Mouse (Mus musculus) right cerebral cortex, adult 2 months (tissue): Measurements from ENCODE around the gene Cemip.
A peak's percentile ranks its signal among the peaks of the same experiment; 100 is the strongest.

Source experiments
- DNase-seq, 2 experiments: peaks; one replicate each; pipeline ENCODE4 v3.0.0; 2021 to 2022; ENCODE audit warnings: low spot score in 2 of 2

The Cemip gene

DNA sequence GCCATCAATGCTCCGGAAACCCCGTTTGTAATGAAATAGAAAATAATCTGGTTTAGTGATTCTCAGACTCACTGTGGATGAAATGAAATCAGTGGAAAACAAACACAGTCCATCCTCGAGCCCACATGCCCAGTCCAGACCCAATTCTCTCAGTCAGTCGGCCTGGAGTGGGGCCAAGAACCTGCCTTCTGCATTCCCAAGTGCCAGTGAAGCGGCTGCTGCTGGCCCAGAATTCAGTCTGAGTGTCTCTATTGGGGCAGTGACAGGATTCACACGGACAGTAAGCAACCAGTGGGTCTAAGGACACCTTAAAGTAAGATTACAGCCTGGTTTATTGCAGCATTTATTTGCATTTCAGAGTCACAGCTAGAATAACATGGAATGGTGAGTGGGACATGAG, 10.2 kb upstream of the Cemip start:
- no peak for DNase-seq

DNA sequence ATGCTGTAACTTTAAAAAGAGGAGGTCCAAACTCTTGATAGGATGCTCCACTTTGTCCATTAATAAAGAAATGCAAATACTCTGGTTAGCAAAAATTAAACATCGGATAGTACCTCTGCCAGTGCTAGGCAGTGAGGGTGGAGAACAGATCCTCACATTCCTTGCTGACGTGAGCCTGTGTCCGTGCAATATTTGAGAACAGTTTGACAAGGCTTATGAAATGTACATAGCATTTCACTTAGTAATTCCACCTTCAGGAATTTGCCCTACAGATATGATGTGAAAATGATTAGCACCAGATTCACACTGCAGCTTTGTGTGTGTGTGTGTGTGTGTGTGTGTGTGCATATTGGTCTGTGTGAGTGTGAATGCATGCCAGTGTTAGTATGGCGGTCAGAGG, 4.5 kb upstream of the Cemip start:
- DNase-seq = no peak

DNA sequence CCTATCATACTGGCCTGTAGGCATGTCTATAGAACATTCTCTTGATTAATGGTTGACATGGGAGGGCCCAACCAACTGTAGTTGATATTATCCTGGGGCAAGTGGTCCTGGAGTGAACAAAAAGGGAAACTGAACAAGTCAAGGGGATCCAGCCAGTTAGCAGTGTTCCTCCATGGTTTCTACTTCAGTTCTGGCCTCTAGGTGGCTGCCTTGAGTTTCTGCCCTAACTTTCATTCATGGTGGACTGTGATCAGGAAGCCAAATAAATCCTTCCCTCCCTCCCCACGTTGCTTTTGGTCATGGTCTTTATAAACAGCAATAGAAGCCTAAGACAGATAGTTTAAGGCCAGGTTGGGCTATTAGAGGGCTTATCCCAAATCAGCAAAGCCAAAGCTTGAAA, 3.5 kb upstream of the Cemip start:
- no peak for DNase-seq

DNA sequence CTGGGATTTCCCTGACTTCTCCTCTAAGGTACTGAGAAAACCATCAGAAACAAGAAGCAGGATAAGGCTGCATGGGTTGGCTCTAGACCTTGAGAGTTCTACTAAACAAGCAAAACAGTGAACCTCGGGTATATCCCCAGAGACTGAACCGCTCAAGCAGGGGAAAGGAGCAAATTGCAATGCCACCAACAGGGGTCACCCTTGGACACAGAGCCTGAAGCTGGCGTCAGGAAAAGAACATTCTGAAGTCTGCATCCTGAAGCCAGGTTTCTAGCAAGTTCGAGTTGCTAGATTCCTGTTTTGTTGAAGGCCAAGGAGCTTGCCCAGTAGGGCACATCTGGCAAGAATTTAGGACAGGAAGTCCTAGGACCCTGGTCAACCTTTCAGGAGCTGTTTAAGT, 2.7 kb upstream of the Cemip start:
- DNase-seq = peak; percentile 75 to 79

DNA sequence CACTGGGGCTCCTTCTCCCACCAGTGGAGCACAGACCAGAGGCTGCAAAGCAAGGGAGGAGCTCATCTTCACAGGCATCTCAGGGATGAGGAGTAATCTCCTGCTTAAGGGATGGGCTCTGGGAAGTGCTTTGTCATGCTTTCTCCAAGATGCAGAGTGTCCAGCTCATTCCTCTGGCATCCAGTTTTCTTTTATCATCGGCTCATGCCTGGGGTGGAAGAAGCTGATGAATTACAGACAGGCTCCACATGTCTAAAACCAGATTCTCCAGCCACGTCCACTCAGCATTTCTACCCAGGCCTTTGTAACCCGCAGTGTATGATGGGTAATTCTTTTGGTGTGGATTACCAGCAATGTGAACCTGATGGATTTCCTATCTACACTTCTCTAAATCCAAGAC, 1.9 kb upstream of the Cemip start:
- DNase-seq = no peak

DNA sequence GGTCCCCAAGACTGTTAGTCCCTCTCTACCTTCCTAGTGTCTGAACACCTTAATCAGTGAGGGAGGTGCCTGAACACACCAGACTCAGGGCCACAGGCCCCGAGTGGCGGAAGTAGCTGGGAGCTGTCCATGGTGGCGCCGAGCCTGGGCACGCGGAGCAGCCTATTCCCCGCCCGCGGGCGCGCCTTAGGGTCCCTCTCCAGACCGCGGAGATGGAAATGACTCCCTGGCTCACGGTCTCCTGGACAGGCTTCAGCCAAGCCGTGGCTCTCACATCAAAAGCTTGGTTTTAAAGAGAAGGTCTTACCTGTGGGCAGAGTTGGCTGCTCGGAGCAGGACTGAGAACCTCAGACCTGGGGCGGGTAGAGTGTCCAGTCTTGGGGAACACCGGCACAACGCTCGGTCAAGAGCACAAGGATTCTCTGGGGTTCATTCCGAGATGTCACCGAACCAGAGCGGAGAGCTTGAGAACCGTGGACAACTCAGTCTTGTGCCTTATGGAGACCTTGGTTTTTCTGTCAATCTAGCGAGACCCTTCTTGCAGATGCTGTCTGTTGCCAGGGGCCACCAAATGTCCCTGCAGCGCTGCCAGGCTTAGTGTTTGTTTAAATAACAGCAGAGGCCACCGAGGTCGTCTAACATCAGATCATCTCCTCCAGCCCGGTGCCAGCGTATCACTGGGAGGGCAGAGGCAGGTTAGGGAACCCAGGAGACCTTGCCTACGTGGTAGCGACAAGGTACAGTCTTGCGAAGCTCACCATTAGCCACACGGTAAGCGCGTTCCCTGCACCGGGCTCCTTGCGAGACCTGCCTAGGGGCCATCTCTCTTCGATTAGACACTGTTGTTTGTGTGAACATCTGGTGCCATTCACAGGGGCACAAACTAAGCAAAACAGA, 1.0 kb downstream of the Cemip start:
- DNase-seq = peak in 1 of 2 experiments; percentile 28

DNA sequence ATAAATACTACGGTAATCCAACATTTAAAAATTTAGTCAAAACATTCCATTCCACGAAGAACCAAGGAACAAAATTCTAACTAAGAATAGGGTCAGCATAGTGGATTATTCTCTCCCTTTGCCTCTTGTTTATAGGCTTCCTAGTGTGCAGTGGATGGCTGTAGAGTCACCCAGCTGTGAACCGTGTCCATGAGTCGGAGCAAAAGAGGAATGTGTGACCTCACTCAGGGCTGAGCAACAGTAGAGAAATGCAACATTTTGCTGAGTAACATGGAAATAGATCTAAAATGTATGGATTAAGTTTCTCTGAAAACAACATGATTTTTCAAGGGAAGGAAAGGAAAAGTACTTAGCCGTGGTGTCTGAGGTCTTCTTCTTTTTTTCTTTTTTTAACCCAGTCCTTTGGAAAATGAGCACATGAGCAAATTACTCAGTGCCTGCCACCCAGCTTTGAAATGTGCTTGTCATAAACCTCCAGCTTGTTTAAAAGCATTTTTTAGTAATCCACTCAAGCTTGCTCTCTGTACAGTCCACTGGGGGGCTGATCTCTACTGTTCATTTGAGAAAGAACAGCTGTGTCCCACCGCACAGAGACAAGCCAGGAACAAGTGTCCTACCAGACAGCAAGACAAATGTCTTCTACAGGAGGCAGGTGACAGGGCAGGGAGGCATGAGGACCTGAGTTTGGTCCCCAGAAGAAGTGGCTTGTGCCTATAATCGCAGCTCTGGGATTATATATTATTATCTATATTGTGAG, 8.9 kb downstream of the Cemip start:
- no peak for DNase-seq

DNA sequence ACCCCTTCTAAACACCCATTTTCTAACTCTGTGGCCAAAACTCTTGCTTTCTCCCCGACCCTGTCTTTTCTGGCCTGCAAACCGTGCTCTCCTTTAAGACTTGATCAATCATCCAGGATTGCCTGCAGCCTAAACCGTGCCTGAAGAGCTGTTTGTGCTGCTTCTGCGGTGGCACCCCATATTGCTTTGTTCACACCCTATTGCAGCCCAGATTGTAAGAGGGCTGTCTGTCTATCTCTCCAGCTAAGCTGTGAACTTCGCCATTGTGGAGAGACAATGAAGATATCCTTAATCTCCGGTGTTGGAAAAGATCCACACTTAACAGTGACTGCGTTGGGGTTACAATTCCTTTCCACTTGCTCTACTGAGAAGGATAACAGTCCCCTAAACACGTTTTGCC, 12.0 kb downstream of the Cemip start:
- no peak for DNase-seq

DNA sequence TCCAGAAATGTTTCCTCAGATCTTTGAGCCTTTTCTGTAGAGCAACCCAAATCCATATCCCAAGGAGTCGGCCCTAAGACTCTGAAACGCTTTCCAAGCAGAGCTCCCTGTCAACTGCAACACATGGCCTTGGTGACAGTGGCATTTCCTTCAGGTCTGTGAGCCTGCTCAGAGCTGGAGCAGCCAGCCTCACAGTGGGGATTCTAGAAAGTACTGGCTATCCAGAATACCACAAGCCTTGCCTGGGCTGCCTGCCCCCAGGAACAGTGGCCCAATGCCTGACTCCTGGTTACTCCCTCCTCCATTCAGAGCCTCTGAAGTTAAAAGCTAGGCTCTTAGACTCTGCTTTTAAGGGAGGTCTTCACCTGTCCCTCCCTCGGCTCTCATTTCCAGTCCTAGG, 12.4 kb downstream of the Cemip start:
- no peak for DNase-seq

DNA sequence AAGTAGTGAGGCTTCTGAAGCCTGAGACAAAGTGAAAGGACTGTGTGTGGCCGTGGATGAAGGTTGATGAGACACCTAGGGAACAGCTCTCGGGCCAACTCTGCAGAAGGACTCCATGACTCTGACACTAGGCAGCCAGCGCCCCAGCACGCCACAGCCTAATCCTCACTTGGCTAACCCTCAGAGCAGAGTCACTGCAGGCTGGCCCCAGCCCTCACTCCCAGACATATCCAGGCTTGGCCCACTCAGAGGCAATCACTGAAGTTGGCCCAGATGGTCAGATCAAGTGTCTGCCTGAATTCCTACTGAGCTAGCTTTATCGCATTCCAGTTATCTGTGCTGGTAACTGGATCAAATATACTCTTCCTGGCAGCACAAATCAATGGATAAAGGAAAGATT, 17.4 kb downstream of the Cemip start:
- no peak for DNase-seq

DNA sequence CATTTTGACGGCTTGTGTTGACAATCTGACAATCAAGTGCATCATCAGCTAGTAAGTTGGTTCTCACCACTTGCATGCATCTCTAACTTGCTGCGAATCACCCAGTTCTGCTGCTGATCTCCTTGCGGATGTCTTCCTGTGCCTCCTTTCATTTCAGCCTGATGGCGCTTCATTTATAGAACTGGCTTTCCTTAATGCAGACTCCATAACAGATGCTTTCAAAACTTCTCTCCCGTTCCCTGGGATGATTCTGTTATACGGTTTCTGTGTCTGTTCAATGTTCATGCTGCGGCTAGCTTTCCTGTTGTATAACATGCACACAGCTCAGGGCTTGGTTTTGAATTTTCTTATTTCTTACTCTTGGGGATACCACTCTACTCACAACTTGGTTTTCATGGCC, 26.5 kb downstream of the Cemip start:
- DNase-seq = no peak

DNA sequence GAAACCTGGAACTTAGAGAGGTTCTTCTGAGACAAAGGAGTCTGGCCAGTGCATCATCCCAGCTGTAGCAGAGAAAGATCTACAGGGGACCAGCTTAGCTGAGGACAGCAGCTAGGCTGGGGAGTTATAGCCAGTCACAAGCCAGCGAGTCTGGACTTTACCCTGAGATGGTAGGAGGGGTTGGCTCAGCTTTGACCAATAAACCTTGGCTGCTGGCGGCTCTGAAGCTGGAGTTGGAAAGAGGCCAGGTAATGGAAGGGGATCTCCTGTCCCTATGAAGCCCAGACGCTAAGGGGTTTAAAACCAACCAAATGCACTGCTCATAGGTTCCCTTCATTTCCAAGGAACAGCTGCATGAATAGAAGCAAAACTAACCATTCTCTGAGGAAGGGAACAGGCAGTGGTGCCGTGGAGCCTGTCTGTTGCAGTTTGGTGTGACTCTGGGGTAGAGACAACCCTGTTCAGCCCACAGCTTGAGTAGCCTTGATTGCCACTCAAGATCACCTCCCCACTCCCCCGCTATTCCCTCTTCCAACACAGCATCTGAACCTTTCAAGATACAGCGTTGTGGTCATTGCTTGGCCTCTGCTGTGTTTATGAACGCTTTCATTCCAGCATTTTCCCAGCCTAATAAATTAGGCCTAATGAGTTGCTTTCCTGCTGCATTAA, 30.2 kb downstream of the Cemip start:
- DNase-seq = no peak

DNA sequence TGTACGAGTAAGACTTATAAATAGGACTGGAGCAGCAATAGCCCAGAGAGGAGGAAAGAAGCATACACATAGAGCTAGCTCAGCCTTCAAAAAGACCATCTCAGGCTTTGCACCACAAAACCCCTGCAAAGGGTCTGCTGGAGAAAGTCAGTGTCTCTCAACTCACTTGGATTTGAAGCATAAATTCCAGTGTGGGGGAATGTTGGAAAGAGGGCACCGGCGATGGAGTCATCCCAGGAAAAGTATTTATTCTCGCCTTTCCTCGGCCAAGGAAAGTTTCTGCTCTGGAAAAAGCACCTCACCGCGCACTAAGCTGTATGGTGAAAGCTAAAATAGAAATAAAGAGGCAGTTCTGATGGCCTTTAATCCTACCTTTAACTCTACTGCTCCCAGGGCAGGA, 32.4 kb downstream of the Cemip start:
- DNase-seq = no peak

DNA sequence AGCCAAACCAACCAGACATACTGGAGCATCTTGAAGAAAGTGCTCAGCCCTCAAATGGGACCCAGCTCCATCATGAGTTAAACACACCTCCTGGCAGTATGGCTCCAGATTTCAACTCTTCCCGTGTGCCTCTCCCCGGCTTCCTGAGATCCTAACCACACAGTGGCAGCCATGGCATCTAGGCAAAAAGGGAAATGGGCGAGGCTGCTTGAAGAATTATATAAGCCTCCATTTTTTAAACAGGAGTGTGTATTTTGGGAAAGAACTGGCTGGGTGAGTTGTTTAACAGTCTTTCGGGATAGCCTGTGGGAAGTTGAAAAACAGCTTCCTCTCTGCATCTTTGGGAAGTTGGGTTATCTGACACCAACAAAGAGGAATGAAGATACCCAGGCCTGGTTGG, 34.9 kb downstream of the Cemip start:
- no peak for DNase-seq

DNA sequence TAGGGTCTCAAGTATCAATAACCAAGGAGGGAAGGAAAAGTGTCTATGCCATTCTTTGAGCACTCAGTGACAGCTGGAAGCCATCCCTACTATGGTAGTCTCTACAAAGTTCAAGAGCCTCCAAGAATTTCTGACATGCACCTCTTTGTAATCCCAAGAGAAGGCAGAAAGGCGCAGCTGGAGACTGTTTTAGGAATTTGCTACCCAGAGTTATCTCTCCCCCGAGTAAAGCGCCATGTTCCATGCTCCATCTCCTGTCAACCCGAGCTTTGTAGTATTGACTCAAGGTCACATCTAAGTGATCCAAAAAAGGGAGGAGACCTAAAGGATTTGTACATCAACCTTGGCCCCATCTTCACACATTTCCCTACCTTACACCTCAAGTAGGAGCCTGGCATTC, 40.8 kb downstream of the Cemip start:
- no peak for DNase-seq

DNA sequence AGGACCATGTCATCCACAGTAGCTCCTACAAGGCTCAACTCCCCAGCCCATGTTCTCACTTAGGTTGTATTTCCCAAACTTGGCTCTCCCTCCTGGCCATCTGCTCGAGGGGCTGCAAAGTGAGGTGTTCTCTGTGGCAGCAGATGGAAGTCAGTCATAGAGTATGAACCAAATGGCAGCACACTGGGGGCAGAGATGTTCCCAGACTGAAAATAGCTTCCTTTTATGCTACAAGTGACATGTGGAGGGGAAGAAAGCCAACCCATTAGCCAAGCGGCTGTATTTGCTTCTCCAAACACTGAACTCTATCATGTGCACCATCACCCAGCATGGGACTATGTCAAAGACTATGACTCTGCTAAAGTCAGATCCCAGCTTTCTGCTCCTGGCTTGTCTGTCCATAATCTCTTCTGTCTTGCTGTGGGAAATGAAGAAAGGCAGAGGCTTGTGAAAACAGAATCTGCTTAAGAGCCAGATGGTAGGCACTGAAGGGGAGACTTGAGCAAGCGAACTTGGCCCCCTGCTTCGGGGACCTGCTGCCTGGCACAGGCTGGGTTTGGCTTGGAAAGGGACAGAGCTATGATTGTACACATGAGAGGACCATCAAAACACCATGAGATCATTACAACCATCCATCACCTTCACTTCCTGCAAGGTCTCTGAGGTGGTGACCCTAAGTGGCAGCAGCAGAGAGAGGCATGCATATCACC, 41.6 kb downstream of the Cemip start:
- peak; percentile 56 to 71 for DNase-seq

DNA sequence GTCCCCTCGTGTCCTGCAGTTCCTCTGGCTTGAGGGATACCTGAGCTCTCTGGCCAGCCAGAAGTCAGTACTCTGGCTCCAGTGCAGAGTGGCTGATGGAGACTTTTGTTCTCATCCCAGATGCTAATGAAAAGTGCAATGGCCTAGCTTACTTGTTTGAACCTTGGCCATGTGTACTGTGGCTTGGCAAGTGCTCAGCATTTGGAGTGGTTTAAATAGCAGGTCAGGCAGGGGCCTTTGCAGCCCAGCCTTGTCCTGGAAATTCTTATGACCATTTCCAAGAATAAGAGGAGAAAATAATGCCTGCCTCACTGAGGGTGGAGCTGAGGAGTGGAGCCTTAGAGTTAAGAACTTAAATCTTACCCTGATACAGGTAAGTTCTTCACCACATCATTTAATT, 43.6 kb downstream of the Cemip start:
- DNase-seq = no peak

DNA sequence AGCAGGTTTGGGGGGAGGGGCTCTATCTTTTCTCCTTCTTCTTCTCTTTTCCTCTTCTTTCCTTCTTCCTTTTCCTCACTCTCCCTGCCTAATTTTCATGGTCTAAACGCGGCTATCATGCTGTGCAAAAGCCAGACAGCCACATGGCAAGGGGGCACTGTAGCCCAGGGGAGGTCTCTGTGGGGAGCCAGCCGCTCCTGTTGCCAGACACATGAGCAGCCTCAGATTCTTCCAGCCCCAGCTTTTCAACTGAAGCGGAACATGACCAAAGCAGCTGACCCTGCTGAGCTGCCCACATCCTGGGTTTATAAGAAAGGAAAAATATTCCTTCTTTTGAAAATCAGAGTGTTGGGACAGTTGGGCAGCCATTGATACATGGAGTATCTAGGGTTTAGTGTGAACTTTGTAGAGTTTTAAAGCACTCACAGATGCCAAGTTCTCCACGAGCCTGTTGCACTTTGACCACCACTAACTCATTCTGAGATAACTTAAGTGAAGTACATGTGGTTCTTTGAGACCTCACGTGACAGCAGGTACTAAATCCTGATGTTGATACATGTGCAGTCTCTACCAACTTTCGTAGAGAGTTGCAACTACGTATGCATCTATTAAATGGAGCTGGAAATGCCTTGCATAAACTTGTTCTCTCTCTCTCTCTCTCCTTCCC, 46.3 kb downstream of the Cemip start:
- no peak for DNase-seq

DNA sequence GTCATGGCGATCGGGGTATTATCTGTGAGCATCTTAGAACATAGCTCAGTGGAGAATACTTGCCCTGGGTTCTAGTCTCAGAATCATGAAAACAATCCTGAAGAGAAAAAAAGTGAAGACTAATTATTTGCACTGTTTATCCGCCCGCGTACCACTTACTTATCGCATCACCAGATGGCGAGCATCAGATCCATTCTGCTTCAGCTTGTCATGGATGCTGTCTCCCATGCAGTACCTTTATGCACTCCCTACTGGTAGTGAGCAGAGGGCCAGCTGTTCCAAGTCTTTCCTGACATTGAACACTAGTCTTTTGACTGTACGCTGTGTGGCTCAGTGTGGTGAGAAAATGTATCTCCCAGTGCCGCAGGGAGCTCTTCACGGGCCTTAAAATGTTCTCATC, 47.7 kb downstream of the Cemip start:
- DNase-seq = no peak

DNA sequence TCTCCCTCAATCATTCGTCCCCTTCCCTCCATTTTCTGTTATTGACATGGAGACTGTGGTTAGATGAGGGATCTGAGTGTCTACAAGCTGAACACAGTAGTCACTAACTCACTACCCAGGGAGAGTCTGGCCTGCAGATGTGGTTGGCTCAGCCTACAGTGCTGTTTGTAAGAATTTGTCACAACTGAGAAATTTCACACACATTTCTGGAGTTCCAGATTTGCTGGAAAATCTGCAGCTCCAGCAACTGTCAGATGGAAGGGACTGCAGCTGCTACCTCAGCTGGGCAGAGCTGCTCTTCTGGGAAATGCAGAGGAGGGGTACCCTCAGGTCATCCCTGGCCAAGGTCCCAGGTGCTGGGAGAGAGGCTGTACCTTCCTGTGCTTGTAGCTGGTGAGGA, 53.5 kb downstream of the Cemip start:
- no peak for DNase-seq

DNA sequence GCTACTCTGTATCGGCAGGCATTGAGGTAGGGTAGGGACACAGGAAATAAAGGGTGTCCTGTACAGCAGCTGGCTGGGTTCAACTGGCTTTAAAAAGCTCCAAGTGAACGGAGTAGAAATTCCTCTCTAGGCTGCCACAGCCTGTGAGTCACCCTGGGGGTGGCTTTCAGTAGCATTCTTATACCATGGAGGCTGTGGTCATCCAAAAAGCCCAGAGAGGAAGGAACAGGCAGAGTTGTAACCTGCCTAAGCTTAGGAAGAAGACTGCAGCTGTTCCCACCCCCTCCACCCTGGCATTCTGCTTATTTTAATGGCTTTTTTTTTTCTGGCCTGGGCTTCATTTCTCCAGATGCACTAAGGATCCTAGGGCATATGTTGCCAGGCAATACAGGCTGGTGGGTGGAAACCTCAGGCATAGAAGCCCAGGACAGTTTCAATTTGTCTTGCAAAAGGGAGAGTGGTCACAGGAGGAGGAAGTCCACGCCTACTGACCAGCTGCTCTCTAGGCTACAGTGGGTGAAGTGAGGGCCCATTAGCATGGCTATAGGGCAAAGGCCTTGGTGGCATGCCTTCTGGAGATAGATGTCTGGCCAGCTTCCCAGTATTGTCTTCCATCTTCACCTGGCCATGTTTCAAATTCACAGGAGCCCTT, 57.1 kb downstream of the Cemip start:
- DNase-seq = peak; percentile 45 to 47
